Mouse (Mus musculus) kidney, adult 2 months (tissue): ENCODE results near the gene Apaf1.

ENCODE experiments used
- CTCF ChIP-seq: fragments of 200-500 bp; conservative IDR thresholded peaks from 2 replicates; pipeline ENCODE4 v1.5.1; 2011; ENCODE audit warnings: low read depth, mild to moderate bottlenecking, control low read depth, low read length, moderate library complexity, mixed read lengths; ENCODE audit not compliant: insufficient read depth, insufficient read length
- POLR2A ChIP-seq: fragments of 200-500 bp; IDR thresholded peaks from one replicate; pipeline ENCODE4 v1.6.1; 2011; ENCODE audit warnings: low read depth, low read length, control low read depth

- TF ChIP-seq CTCF (no peak), POLR2A (no peak)
These were observed 2.0 kb downstream of the Apaf1 start for GRCm38 (mm10) chr10:91080540-91080939.
